Mouse (Mus musculus) forebrain, embryonic 15.5 days (tissue): Measurements from ENCODE around the gene Myod1. TPM values are rescaled to one million over a fixed set of nuclear protein-coding genes. Genes with fewer than 3 reads are reported as not detected.

ENCODE experiments used
- ATAC-seq: fragments of 200-750 bp; cut with Nextera tagmentation; replicated peaks from 2 replicates; pipeline ENCODE4 v1.8.0; 2017; ENCODE audit warnings: mild to moderate bottlenecking, moderate TSS enrichment, moderate library complexity
- H3K27ac ChIP-seq: fragments of 300-500 bp; sonication (generic); replicated peaks from 2 replicates; pipeline ENCODE4 v1.5.1; 2015; ENCODE audit warnings: mild to moderate bottlenecking, inconsistent platforms
- H3K27me3 ChIP-seq: fragments of 300-500 bp; sonication (generic); 2 replicates; pipeline ENCODE4 v1.6.1; 2015; ENCODE audit warnings: inconsistent platforms
- H3K36me3 ChIP-seq: fragments of 300-500 bp; sonication (generic); 2 replicates; pipeline ENCODE4 v1.6.1; 2015; ENCODE audit warnings: mild to moderate bottlenecking, inconsistent platforms
- H3K4me1 ChIP-seq: fragments of 300-500 bp; sonication (generic); 2 replicates; pipeline ENCODE4 v1.6.1; 2015; ENCODE audit warnings: inconsistent platforms
- H3K4me2 ChIP-seq: fragments of 300-500 bp; sonication (generic); replicated peaks from 2 replicates; pipeline ENCODE4 v1.6.1; 2015; ENCODE audit warnings: mild to moderate bottlenecking, inconsistent platforms
- H3K4me3 ChIP-seq: fragments of 300-500 bp; sonication (generic); 2 replicates; pipeline ENCODE4 v1.5.1; 2015; ENCODE audit warnings: mild to moderate bottlenecking, inconsistent platforms
- H3K9ac ChIP-seq: fragments of 300-500 bp; sonication (generic); replicated peaks from 2 replicates; pipeline ENCODE4 v1.6.1; 2015; ENCODE audit warnings: mild to moderate bottlenecking, inconsistent platforms
- H3K9me3 ChIP-seq: fragments of 300-500 bp; sonication (generic); 2 replicates; pipeline ENCODE4 v1.6.1; 2016; ENCODE audit warnings: inconsistent platforms
- WGBS: fragments of 180-500 bp; shearing (Covaris S2); methylation state at CpG from one replicate; pipeline ENCODE4 v1.1.7; 2015; ENCODE audit warnings: mixed read lengths; 5-methylcytosine and 5-hydroxymethylcytosine counted together
- polyA plus RNA-seq: library from polyadenylated mRNA; unstranded; fragments of >200 nt; fragmentation: Nextera tagmentation; extraction: Ambion mirVana; gene quantifications from 2 replicates; pipeline ENCODE4 v1.2.1, GENCODE M21; 2015

Myod1 gene
- polyA plus RNA-seq, 1 experiment from 2014 or later: 0.09 TPM

- H3K36me3 ChIP-seq: no peaks in the 10 kb centered on the region
- ATAC-seq: no peak
- H3K27me3 ChIP-seq: no peaks in the 10 kb centered on the region
- H3K4me3 ChIP-seq: no peak overlapping the region
- H3K4me1 ChIP-seq: no peaks in the 10 kb centered on the region
- no peak overlapping the region for H3K27ac ChIP-seq
- no peak overlapping the region for H3K4me2 ChIP-seq
- no peak overlapping the region for H3K9ac ChIP-seq
- H3K9me3 ChIP-seq: no peaks in the 10 kb centered on the region
Measured at GRCm38 (mm10) chr7:46361776-46362175, 14.5 kb upstream of the Myod1 start.

- no peak overlapping the region for H3K27ac ChIP-seq
- no peaks in the 10 kb centered on the region for H3K27me3 ChIP-seq
- no peak for ATAC-seq
- 38% methylated on average over 4 of the region's 5 CpGs for WGBS
- no peak overlapping the region for H3K9ac ChIP-seq
- H3K9me3 ChIP-seq: no peaks in the 10 kb centered on the region
- H3K4me2 ChIP-seq: no peak overlapping the region
- H3K36me3 ChIP-seq: no peaks in the 10 kb centered on the region
- no peak overlapping the region for H3K4me3 ChIP-seq
- H3K4me1 ChIP-seq: no peaks in the 10 kb centered on the region
Measured at GRCm38 (mm10) chr7:46364154-46364553, 12.1 kb upstream of the Myod1 start.

GRCm38 (mm10) chr7:46365810-46366209 lies 10.5 kb upstream of the Myod1 start:
- ATAC-seq: no peak
- 95% methylated on average over 1 of the region's 1 CpGs for WGBS
- Histone ChIP-seq H3K27ac (no peak overlapping the region), H3K9me3 (no peaks in the 10 kb centered on the region), H3K4me1 (no peaks in the 10 kb centered on the region), H3K9ac (no peak overlapping the region), H3K4me2 (no peak overlapping the region), H3K36me3 (no peaks in the 10 kb centered on the region), H3K27me3 (no peaks in the 10 kb centered on the region), H3K4me3 (no peak overlapping the region)

- Histone ChIP-seq H3K4me2 (no peak overlapping the region), H3K27me3 (peaks cover 15% of the 10 kb centered on the region), H3K4me1 (0 out of 2 replicates have a peak, but pooled peaks cover 2% of the 10 kb centered on the region), H3K27ac (no peak overlapping the region), H3K9ac (no peak overlapping the region), H3K36me3 (no peaks in the 10 kb centered on the region), H3K9me3 (no peaks in the 10 kb centered on the region), H3K4me3 (no peak overlapping the region)
- no peak for ATAC-seq
- WGBS: 83% methylated on average over 4 of the region's 4 CpGs
Measured at GRCm38 (mm10) chr7:46371104-46371503, 5.2 kb upstream of the Myod1 start.

GRCm38 (mm10) chr7:46377008-46377346 lies 703 bp downstream of the Myod1 start:
- peaks cover 28% of the 10 kb centered on the region for H3K4me1 ChIP-seq
- peak overlapping the region; percentile 44 for H3K4me2 ChIP-seq
- WGBS: under 1% methylated on average over 33 of the region's 33 CpGs
- H3K9ac ChIP-seq: 0 out of 2 replicates have a peak overlapping the region, but pooled peaks have one; percentile 13
- peaks cover 44% of the 10 kb centered on the region for H3K27me3 ChIP-seq
- ATAC-seq: 0 out of 2 replicates have a peak, but pooled peaks have one; percentile 46
- H3K4me3 ChIP-seq: peak overlapping the region; percentile 24
- H3K27ac ChIP-seq: no peak overlapping the region
- H3K9me3 ChIP-seq: no peaks in the 10 kb centered on the region
- no peaks in the 10 kb centered on the region for H3K36me3 ChIP-seq

- 3% methylated on average over 22 of the region's 22 CpGs for WGBS
- Histone ChIP-seq H3K9me3 (no peaks in the 10 kb centered on the region), H3K4me1 (peaks cover 28% of the 10 kb centered on the region), H3K27me3 (peaks cover 44% of the 10 kb centered on the region), H3K4me3 (peak overlapping the region; percentile 22), H3K9ac (no peak overlapping the region), H3K27ac (no peak overlapping the region), H3K4me2 (peak overlapping the region; percentile 44), H3K36me3 (no peaks in the 10 kb centered on the region)
- ATAC-seq: 0 out of 2 replicates have a peak, but pooled peaks have one; percentile 20
Measured at GRCm38 (mm10) chr7:46378123-46378522, 1.8 kb downstream of the Myod1 start.

GRCm38 (mm10) chr7:46378983-46379382 lies 2.7 kb downstream of the Myod1 start:
- 5% methylated on average over 16 of the region's 16 CpGs for WGBS
- ATAC-seq: no peak; the same call in 1 of the 2 replicates
- Histone ChIP-seq H3K27me3 (peaks cover 44% of the 10 kb centered on the region), H3K4me1 (peaks cover 28% of the 10 kb centered on the region), H3K4me2 (no peak overlapping the region), H3K27ac (no peak overlapping the region), H3K9ac (no peak overlapping the region), H3K36me3 (no peaks in the 10 kb centered on the region), H3K9me3 (no peaks in the 10 kb centered on the region), H3K4me3 (no peak overlapping the region)

- Histone ChIP-seq H3K9ac (no peak overlapping the region), H3K4me1 (peaks cover 28% of the 10 kb centered on the region), H3K27ac (no peak overlapping the region), H3K9me3 (no peaks in the 10 kb centered on the region), H3K36me3 (no peaks in the 10 kb centered on the region), H3K4me3 (no peak overlapping the region), H3K27me3 (peaks cover 33% of the 10 kb centered on the region), H3K4me2 (no peak overlapping the region)
- WGBS: 71% methylated on average over 9 of the region's 9 CpGs
- ATAC-seq: no peak
Measured at GRCm38 (mm10) chr7:46380625-46381024, 4.4 kb downstream of the Myod1 start.

GRCm38 (mm10) chr7:46387430-46387829 lies 11.2 kb downstream of the Myod1 start:
- no peak overlapping the region for H3K4me3 ChIP-seq
- H3K36me3 ChIP-seq: no peaks in the 10 kb centered on the region
- no peak overlapping the region for H3K9ac ChIP-seq
- no peaks in the 10 kb centered on the region; the same call in 1 of the 2 replicates for H3K27me3 ChIP-seq
- no peaks in the 10 kb centered on the region for H3K9me3 ChIP-seq
- H3K27ac ChIP-seq: no peak overlapping the region
- ATAC-seq: no peak
- H3K4me2 ChIP-seq: no peak overlapping the region
- no peaks in the 10 kb centered on the region for H3K4me1 ChIP-seq
- WGBS: 90% methylated on average over 3 of the region's 3 CpGs

GRCm38 (mm10) chr7:46389456-46390085 lies 13.3 kb downstream of the Myod1 start:
- Histone ChIP-seq H3K9ac (no peak overlapping the region), H3K9me3 (no peaks in the 10 kb centered on the region), H3K27ac (no peak overlapping the region), H3K4me3 (no peak overlapping the region), H3K4me1 (peaks cover 4% of the 10 kb centered on the region), H3K4me2 (no peak overlapping the region), H3K36me3 (no peaks in the 10 kb centered on the region), H3K27me3 (peaks cover 13% of the 10 kb centered on the region)
- WGBS: 86% methylated on average over 10 of the region's 10 CpGs
- ATAC-seq: no peak

- WGBS: 51% methylated on average over 4 of the region's 4 CpGs
- H3K4me2 ChIP-seq: no peak overlapping the region
- H3K4me1 ChIP-seq: peaks cover 4% of the 10 kb centered on the region
- no peak for ATAC-seq
- H3K36me3 ChIP-seq: no peaks in the 10 kb centered on the region
- no peak overlapping the region for H3K9ac ChIP-seq
- H3K27me3 ChIP-seq: peaks cover 20% of the 10 kb centered on the region
- no peak overlapping the region for H3K27ac ChIP-seq
- H3K9me3 ChIP-seq: no peaks in the 10 kb centered on the region
- H3K4me3 ChIP-seq: no peak overlapping the region
Measured at GRCm38 (mm10) chr7:46390226-46390625, 14.0 kb downstream of the Myod1 start.

GRCm38 (mm10) chr7:46391701-46392100 lies 15.4 kb downstream of the Myod1 start:
- H3K36me3 ChIP-seq: no peaks in the 10 kb centered on the region
- no peaks in the 10 kb centered on the region for H3K9me3 ChIP-seq
- ATAC-seq: no peak
- no peak overlapping the region for H3K9ac ChIP-seq
- WGBS: 72% methylated on average over 5 of the region's 5 CpGs
- no peak overlapping the region for H3K4me3 ChIP-seq
- peaks cover 11% of the 10 kb centered on the region for H3K4me1 ChIP-seq
- no peak overlapping the region for H3K27ac ChIP-seq
- no peak overlapping the region for H3K4me2 ChIP-seq
- peaks cover 26% of the 10 kb centered on the region for H3K27me3 ChIP-seq

GRCm38 (mm10) chr7:46393116-46393515 lies 16.8 kb downstream of the Myod1 start:
- 0% methylated on average over 2 of the region's 2 CpGs for WGBS
- no peaks in the 10 kb centered on the region for H3K36me3 ChIP-seq

More at GRCm38 (mm10) chr7:46393116-46393515, 16.8 kb downstream of the Myod1 start:
- Histone ChIP-seq H3K27me3 (peaks cover 32% of the 10 kb centered on the region), H3K4me2 (no peak overlapping the region), H3K4me3 (no peak overlapping the region), H3K9me3 (no peaks in the 10 kb centered on the region), H3K4me1 (peaks cover 21% of the 10 kb centered on the region), H3K9ac (no peak overlapping the region), H3K27ac (no peak overlapping the region)
- no peak for ATAC-seq
